Mouse (Mus musculus): ENCODE measurements at regions not wholly inside any gene's neighbourhood (a gene's known extent, or its start where the extent isn't known, plus 50 kb on each side); places are given as distances from the start of the nearest gene placed in this dataset.

DNA sequence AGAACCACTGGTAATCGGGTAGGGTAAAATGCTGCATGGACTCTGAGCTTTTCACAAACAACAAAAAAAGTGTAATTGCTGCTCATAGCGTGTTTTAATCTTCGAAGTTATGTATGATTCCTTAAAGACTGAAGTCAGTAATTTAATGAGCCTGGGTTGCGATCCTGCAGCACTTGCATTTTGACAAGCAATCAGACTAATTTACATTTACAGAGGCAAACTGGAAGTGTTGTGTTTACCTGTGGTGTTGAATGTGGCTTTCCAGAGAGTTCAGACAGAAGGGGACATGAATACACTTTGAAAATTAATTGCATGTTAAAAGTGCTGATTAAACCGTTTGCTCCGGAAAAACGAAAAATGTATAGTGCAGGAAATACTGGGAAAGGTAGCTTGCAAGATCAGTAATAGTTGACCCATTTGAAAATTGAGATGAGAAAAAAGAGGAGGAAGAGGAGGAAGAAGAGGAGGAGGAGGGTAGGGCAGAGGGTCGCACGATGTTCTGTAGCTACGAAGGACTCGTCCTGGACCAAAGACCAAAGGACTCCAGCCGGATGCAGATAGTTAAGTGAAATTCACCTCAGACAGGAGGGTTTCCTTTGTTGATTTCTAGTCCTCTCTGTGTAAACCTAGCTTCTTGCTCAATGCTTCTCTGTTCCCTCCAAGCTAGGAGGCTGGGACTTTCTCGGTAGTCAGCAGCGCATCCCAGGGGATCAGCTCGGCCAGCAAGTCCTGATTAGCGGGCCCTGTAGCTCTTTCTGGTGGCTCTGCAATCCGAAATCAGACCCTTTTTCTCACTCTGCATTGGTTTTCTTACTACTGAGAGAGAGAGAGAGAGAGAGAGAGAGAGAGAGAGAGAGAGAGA, 1589.0 kb downstream of the 4930444P10Rik start:
- H3K4me1 ChIP-seq (ENCODE audit: control insufficient read depth, insufficient read depth, insufficient read length), result peaks cover 4% of the 10 kb centered on the region; the same call in 1 of the 2 replicates
- H3K36me3 ChIP-seq (ENCODE audit: control insufficient read depth, insufficient read depth, low read length), result no peaks in the 10 kb centered on the region
- no peak for DNase-seq (ENCODE audit: low read depth in 1 of 2, low spot score in 2 of 2)
- 13% methylated on average over 17 of the region's 17 CpGs for WGBS
- no peak overlapping the region for H3K27ac ChIP-seq (ENCODE audit: insufficient read depth, low read length)
- TF ChIP-seq CTCF (IDR thresholded peaks at IDR 0.05; ENCODE audit: extremely low read depth, insufficient read depth, insufficient read length, insufficient replicate concordance) (no peak), POLR2A (IDR thresholded peaks at IDR 0.05; ENCODE audit: low read depth, low read length) (no peak)
- no peak overlapping the region for H3K4me3 ChIP-seq (ENCODE audit: extremely low read depth, insufficient read depth, insufficient read length)
- peaks cover 15% of the 10 kb centered on the region for H3K27me3 ChIP-seq (ENCODE audit: control insufficient read depth, insufficient read depth, low read length)

DNA sequence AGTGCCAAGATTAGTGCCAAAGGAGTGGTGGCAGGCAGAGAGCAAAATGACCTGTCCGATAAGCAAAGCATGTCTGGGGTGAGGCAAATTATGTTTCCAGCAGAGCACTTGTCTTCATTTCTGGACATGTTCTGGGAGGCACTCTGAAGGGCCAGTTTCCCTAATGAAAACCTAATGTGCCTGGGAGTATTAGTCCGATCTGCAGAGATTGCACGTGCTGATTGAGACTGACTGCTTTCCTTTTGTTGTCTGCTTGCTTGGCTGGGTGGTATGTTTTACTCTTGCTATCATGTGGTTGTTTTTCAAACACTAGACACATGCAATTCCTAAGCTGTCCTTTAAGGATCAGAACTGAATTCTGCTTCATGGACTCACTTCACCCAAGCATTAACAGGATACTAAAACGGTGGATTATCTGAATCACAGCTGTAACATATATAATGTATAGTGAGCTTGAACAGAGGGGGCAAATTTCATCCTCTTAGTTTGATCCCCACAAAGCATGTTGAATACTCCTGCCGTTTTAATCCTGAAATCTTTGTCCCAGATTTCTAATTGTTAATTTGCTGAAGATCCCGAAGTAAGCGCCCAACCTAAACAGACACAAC, 1589.8 kb downstream of the 4930444P10Rik start:
- TF ChIP-seq POLR2A (IDR thresholded peaks at IDR 0.05; ENCODE audit: low read depth, low read length) (no peak), CTCF (IDR thresholded peaks at IDR 0.05; ENCODE audit: extremely low read depth, insufficient read depth, insufficient read length, insufficient replicate concordance) (no peak)
- 56% methylated on average over 7 of the region's 7 CpGs for WGBS
- Histone ChIP-seq H3K36me3 (ENCODE audit: control insufficient read depth, insufficient read depth, low read length) (no peaks in the 10 kb centered on the region), H3K27ac (ENCODE audit: insufficient read depth, low read length) (no peak overlapping the region), H3K4me3 (ENCODE audit: extremely low read depth, insufficient read depth, insufficient read length) (no peak overlapping the region), H3K4me1 (ENCODE audit: control insufficient read depth, insufficient read depth, insufficient read length) (peaks cover 4% of the 10 kb centered on the region; the same call in 1 of the 2 replicates), H3K27me3 (ENCODE audit: control insufficient read depth, insufficient read depth, low read length) (peaks cover 15% of the 10 kb centered on the region)
- DNase-seq (ENCODE audit: low read depth in 1 of 2, low spot score in 2 of 2), result no peak

DNA sequence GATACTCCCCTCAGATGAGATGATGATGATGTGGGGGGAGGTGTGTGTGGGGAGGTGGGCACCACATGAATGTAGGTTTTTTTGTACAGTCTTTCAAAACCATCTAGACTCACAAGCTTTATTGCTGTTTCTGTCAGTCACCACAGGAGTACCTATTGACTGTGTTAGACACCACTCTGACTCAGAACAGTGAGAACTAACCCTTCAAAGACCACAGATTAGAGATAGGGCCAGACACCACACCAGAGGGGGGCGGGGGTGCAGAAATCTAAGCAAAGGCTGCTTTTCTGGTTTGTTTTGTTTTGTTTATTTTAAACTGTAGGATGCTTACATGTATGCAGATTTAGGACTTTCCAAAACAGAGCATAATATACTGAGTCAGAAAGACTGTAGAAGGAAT, 1594.0 kb downstream of the 4930444P10Rik start:
- Histone ChIP-seq H3K27ac (ENCODE audit: insufficient read depth, low read length) (no peak overlapping the region), H3K4me3 (ENCODE audit: extremely low read depth, insufficient read depth, insufficient read length) (no peak overlapping the region), H3K36me3 (ENCODE audit: control insufficient read depth, insufficient read depth, low read length) (no peaks in the 10 kb centered on the region), H3K4me1 (ENCODE audit: control insufficient read depth, insufficient read depth, insufficient read length) (no peaks in the 10 kb centered on the region), H3K27me3 (ENCODE audit: control insufficient read depth, insufficient read depth, low read length) (no peaks in the 10 kb centered on the region)
- 86% methylated on average over 1 of the region's 1 CpGs for WGBS
- TF ChIP-seq CTCF (IDR thresholded peaks at IDR 0.05; ENCODE audit: extremely low read depth, insufficient read depth, insufficient read length, insufficient replicate concordance) (no peak), POLR2A (IDR thresholded peaks at IDR 0.05; ENCODE audit: low read depth, low read length) (no peak)
- DNase-seq (ENCODE audit: low read depth in 1 of 2, low spot score in 2 of 2), result no peak

DNA sequence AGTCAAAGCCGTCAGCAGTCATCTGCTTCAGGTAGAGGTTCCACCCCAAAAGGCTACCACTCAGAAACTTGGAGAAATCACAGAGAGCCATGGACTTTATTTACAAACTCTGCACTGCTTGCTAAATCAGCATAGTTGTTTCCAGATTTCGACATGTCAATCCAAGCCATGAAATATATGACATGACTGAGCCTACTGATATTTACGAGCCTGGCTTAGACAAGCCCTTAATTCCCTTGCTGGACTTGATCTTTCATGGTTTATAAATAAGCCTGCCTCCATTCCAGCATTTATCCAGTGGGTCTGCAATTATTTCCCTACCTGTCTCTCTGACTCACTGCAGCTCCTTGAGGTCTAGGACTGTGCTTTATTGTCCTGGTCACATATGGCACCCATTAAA, 1603.1 kb downstream of the 4930444P10Rik start:
- 85% methylated on average over 3 of the region's 3 CpGs for WGBS
- no peak for TF ChIP-seq CTCF (IDR thresholded peaks at IDR 0.05; ENCODE audit: extremely low read depth, insufficient read depth, insufficient read length, insufficient replicate concordance)
- no peak for TF ChIP-seq POLR2A (IDR thresholded peaks at IDR 0.05; ENCODE audit: low read depth, low read length)

DNA sequence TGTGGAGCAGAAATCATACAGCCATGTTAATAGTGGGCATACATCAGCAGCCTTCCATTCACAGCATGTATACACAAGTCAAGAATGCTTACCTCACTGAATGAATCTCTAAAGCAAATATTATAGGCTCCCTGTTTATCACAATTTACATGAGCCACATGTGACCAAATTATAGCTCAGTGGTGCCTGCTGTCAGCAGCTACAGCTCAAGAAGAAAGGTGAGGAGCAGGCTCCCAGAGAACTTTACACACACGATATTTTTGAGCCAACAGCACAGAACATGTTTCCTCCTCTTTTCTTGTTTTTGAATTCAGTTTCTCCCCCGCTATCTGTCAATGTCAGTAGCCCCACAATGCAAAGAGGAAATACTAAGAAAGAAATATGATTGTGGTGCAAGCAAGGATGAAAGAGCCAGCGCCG, 1605.4 kb downstream of the 4930444P10Rik start:
- Histone ChIP-seq H3K27me3 (ENCODE audit: control insufficient read depth, insufficient read depth, low read length) (no peaks in the 10 kb centered on the region), H3K36me3 (ENCODE audit: control insufficient read depth, insufficient read depth, low read length) (no peaks in the 10 kb centered on the region), H3K4me3 (ENCODE audit: extremely low read depth, insufficient read depth, insufficient read length) (no peak overlapping the region), H3K27ac (ENCODE audit: insufficient read depth, low read length) (no peak overlapping the region), H3K4me1 (ENCODE audit: control insufficient read depth, insufficient read depth, insufficient read length) (no peaks in the 10 kb centered on the region)
- no peak for TF ChIP-seq CTCF (IDR thresholded peaks at IDR 0.05; ENCODE audit: extremely low read depth, insufficient read depth, insufficient read length, insufficient replicate concordance)
- no peak for TF ChIP-seq POLR2A (IDR thresholded peaks at IDR 0.05; ENCODE audit: low read depth, low read length)
- no peak for DNase-seq (ENCODE audit: low read depth in 1 of 2, low spot score in 2 of 2)
- 14% methylated on average over 4 of the region's 4 CpGs for WGBS

More for the DNA sequence above, 1603.1 kb downstream of the 4930444P10Rik start:
- Histone ChIP-seq H3K27ac (ENCODE audit: insufficient read depth, low read length) (no peak overlapping the region), H3K4me3 (ENCODE audit: extremely low read depth, insufficient read depth, insufficient read length) (no peak overlapping the region), H3K4me1 (ENCODE audit: control insufficient read depth, insufficient read depth, insufficient read length) (no peaks in the 10 kb centered on the region), H3K36me3 (ENCODE audit: control insufficient read depth, insufficient read depth, low read length) (no peaks in the 10 kb centered on the region), H3K27me3 (ENCODE audit: control insufficient read depth, insufficient read depth, low read length) (no peaks in the 10 kb centered on the region)
- DNase-seq (ENCODE audit: low read depth in 1 of 2, low spot score in 2 of 2), result no peak

DNA sequence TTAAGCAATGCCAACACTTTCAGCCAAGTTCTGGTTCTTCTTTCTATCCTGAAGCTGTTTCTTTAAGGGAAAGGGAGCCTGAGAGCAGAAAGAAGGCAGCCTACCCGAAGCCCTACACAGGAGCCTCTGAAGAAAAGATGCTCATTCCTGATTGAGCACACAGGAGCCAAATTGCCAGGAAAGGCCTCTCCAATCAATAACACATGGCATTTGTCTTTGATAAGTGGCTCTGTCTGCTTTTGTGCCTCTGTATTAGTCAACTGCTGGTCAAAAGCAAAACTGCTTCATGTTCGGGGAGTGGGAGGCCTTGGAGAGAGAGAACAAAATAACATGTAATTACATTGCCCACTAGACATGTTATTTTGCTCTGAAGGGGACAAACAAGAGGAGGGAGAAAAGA, 1607.4 kb downstream of the 4930444P10Rik start:
- no peaks in the 10 kb centered on the region for H3K36me3 ChIP-seq (ENCODE audit: control insufficient read depth, insufficient read depth, low read length)
- no peak for DNase-seq (ENCODE audit: low read depth in 1 of 2, low spot score in 2 of 2)
- WGBS, result 89% methylated on average over 2 of the region's 2 CpGs
- H3K4me1 ChIP-seq (ENCODE audit: control insufficient read depth, insufficient read depth, insufficient read length), result no peaks in the 10 kb centered on the region
- TF ChIP-seq CTCF (IDR thresholded peaks at IDR 0.05; ENCODE audit: extremely low read depth, insufficient read depth, insufficient read length, insufficient replicate concordance) (no peak), POLR2A (IDR thresholded peaks at IDR 0.05; ENCODE audit: low read depth, low read length) (no peak)
- no peak overlapping the region for H3K4me3 ChIP-seq (ENCODE audit: extremely low read depth, insufficient read depth, insufficient read length)
- H3K27ac ChIP-seq (ENCODE audit: insufficient read depth, low read length), result no peak overlapping the region
- H3K27me3 ChIP-seq (ENCODE audit: control insufficient read depth, insufficient read depth, low read length), result no peaks in the 10 kb centered on the region
